Mouse (Mus musculus): ENCODE measurements at regions not wholly inside any gene's neighbourhood (a gene's known extent, or its start where the extent isn't known, plus 50 kb on each side); places are given as distances from the start of the nearest gene placed in this dataset.

- no peak for ATAC-seq (replicated peaks; ENCODE audit: low read depth, poor library complexity, severe bottlenecking)
These were observed 601.4 kb upstream of the Fam92a start for GRCm38 (mm10) chr4:12773201-12773600.

GRCm38 (mm10) chr4:12770131-12770780 is 598.4 kb upstream of the Fam92a start:
- no peak for ATAC-seq (replicated peaks; ENCODE audit: low read depth, poor library complexity, severe bottlenecking)

DNA sequence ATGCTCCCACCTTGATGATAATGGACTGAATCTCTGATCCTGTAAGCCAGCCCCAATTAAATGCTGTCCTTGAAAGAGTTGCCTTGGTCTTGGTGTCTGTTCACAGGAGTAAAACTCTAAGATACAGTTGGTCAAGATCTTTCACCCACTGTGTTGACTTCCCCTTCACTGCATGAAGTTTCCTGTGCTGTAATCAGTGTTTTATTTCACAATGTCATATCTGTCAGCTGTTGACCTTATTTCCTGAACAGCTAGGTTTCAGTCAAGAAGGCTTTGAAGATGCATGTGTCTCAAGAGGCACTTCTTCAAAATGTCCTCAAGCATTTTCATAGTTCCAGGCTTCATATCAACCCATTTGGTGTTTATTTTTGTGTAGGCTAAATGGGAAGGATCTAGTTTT is 597.3 kb upstream of the Fam92a start:
- ATAC-seq (replicated peaks; ENCODE audit: low read depth, poor library complexity, severe bottlenecking): peak; percentile 94

GRCm38 (mm10) chr4:12766763-12767162 is 594.9 kb upstream of the Fam92a start:
- no peak for ATAC-seq (replicated peaks; ENCODE audit: low read depth, poor library complexity, severe bottlenecking)

- ATAC-seq (replicated peaks; ENCODE audit: low read depth, poor library complexity, severe bottlenecking): no peak
These were observed 579.0 kb upstream of the Fam92a start for GRCm38 (mm10) chr4:12750817-12751216.

- ATAC-seq (replicated peaks; ENCODE audit: low read depth, poor library complexity, severe bottlenecking): no peak
These were observed 578.1 kb upstream of the Fam92a start for GRCm38 (mm10) chr4:12749874-12750273.

- ATAC-seq (replicated peaks; ENCODE audit: low read depth, poor library complexity, severe bottlenecking): no peak
These were observed 572.0 kb upstream of the Fam92a start for GRCm38 (mm10) chr4:12743714-12744327.

DNA sequence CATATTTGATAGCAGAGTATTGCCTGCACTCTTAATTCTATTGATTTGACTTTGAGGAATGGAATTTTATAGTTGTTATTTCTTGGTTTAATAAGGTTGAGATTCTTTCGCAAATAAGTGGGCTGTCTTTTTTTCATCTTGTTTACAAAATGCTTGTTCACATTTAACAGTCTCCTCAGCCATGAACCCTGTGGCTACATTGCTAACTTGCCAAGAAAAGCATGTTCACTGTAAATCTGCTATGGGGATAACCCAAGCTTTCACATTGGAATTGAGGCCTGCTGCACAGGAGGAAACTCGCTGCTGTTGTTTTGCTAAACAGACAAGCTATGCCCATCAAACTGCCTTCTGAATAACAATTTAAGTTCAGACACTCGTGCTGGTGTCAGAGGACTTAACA is 564.6 kb upstream of the Fam92a start:
- ATAC-seq (replicated peaks; ENCODE audit: low read depth, poor library complexity, severe bottlenecking): no peak

- no peak for ATAC-seq (replicated peaks; ENCODE audit: low read depth, poor library complexity, severe bottlenecking)
These were observed 528.4 kb upstream of the Fam92a start for GRCm38 (mm10) chr4:12700189-12700588.

GRCm38 (mm10) chr4:12677814-12678213 is 506.0 kb upstream of the Fam92a start:
- no peak for ATAC-seq (replicated peaks; ENCODE audit: low read depth, poor library complexity, severe bottlenecking)

DNA sequence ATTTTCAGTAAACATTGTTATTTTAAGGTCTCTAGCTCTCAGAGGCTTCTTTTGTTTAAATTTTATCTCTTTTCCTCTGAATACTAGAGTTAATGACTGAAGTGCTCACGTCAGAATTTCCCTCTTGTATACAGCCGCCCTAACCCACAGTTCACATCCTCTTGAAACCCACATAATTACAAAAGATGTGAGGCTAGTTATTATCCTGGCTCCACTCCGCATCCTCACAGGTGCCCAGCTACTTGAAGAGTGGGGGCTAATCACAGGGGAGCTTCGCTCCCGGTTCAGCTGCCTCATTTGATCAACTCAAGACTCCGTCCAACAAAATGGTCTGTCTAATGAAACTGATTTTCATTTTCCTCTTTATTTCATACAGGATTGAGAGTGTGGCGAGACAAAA is 499.6 kb upstream of the Fam92a start:
- no peak for ATAC-seq (replicated peaks; ENCODE audit: low read depth, poor library complexity, severe bottlenecking)

DNA sequence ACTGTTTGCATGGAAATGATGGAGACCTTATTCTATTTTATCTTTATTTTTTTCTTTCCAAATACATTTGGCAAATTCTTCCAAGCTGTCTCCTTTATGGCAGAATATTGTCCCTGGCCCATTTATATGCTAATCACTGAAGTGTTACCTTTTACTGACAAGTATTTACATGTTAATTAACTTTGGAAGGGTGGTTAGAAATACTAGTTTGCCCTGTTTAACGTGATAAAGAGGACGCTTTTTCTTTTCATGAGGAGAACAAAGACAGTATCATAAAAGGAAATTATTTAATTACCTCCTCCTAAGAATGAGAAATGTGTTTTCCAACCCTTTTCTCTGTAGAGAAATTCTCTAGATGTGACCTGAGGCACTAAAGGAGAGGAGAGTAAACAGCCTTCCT is 491.4 kb upstream of the Fam92a start:
- no peak for ATAC-seq (replicated peaks; ENCODE audit: low read depth, poor library complexity, severe bottlenecking)

DNA sequence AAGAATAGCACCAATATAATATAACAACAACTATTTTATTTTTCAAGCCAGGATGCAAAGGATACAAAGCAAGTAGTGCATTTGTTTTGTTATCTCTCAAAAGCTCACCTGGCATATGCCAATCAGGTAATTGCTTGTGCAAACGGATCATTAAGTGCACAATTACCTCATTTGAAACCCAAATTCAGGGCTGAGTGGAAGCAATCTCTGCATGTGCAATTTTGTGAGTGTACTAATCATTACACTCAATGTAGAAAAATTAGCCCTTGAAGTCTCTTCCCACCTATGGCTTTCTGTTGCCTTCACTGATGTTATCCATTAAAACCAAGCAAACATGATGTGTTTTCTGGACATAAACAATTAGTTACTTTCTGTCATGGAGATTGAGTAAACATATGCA is 490.9 kb upstream of the Fam92a start:
- no peak for ATAC-seq (replicated peaks; ENCODE audit: low read depth, poor library complexity, severe bottlenecking)

DNA sequence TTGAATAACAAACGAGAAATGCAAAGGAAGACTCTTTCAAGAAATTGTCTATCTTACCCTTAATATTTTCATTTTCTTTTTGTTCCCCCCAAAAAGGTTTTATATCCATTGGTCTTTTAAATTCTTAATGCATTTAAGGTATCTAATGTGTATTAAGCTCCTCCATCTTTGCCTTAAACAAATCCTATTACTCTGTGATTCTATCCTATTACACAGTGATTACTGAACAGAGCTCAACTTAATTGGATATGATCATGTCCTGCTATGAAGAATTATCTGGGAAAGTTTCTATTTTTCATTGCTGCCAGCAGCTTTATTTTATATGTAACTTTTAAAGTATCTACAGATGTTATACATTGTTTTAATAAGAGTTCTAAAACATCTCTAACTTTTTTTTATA is 487.3 kb upstream of the Fam92a start:
- no peak for ATAC-seq (replicated peaks; ENCODE audit: low read depth, poor library complexity, severe bottlenecking)

DNA sequence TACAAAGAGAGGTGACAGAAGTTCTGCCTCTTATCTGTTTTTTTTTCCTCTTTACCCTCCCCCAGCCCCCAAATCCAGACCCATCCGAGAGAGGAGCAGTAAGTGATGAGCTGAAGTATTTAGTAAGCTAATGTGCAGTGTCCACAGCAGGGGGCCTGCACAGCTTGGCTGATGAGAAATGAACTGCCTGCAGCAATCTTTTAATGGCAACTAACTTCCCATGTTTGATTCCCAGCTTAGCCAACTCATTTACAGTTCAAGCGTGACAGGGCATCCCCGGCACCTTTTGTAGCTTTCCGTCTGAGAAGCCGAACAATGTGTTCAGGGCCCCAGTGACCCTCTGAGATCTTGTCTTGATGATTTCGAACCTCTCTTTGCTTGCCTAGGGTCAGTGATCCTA is 486.8 kb upstream of the Fam92a start:
- ATAC-seq (replicated peaks; ENCODE audit: low read depth, poor library complexity, severe bottlenecking): no peak

- no peak for ATAC-seq (replicated peaks; ENCODE audit: low read depth, poor library complexity, severe bottlenecking)
These were observed 486.0 kb upstream of the Fam92a start for GRCm38 (mm10) chr4:12657820-12658219.

GRCm38 (mm10) chr4:12656924-12657603 is 485.2 kb upstream of the Fam92a start:
- no peak for ATAC-seq (replicated peaks; ENCODE audit: low read depth, poor library complexity, severe bottlenecking)

GRCm38 (mm10) chr4:12655457-12656228 is 483.8 kb upstream of the Fam92a start:
- ATAC-seq (replicated peaks; ENCODE audit: low read depth, poor library complexity, severe bottlenecking): no peak

DNA sequence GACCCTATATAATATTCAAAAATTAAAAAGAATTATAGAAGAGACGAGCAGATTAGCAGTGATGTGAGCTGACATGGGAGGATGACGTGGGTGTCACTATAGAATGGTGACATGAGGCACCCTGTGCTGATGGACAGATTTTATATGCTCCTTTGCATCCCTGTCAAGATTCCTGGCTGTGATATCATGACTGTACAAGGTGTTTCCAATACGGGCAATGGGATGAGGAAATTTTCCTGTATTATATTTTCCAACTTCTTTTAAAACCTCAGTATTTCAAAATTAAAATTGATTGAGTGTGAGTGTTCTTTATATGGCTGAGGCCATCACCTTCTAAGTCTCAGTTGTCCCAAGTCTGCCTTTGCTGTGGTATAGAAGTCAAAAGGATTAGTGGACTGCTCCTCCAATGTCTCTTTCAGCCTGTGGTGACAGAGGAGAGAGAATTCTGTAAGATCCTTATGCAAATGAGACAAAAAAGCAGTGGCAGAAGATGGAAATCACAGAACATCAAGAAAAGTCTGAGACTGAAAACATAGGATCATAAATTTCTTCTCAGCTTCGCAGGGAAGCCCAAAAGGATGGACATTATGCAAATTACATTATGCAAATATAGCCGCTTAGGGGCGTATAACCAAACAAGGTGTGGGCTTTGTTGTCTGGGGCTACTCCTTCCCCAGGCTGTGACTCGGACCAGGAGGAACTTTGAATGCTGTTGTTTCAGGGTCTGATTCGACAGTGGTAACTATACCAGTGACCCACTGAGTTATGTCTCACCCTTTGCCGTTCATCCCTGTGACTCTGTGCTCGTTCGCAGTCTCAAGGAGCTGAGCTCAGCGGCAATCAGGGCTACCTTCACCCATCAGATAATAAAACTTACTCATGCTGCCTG is 483.0 kb upstream of the Fam92a start:
- ATAC-seq (replicated peaks; ENCODE audit: low read depth, poor library complexity, severe bottlenecking): no peak

DNA sequence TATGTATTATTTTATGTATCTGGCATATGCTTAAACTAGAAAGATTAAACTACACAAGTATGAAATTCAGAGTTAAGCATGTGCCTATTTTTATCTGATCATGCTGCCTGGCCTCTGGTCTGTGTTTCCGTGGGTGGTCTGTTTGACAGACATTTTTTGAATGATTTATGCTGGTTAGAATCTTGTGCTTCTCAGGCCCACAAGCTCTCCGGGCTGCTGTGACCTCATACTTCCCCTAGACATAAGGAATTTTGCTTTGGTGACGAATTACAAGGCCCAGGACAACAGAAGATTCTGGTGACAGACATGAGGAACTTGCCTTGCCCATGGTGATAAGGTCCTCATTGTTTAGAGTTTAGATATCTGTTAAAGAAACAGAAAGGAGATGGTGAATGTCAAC is 475.9 kb upstream of the Fam92a start:
- ATAC-seq (replicated peaks; ENCODE audit: low read depth, poor library complexity, severe bottlenecking): peak; percentile 97
